Mouse (Mus musculus) cerebellum, adult 2 months (tissue): Measurements from ENCODE around the gene Nxpe4. TPM values are rescaled to one million over a fixed set of nuclear protein-coding genes. Genes with fewer than 3 reads are reported as not detected.

Experiments used
- DNase-seq, 2 experiments: peaks; one replicate each; pipeline ENCODE4 v3.0.0; 2021
- H3K27ac ChIP-seq: fragments of 200-500 bp; 2 replicates; pipeline ENCODE4 v1.5.1; 2012; ENCODE audit warnings: low read length, control low read depth, inconsistent platforms; ENCODE audit not compliant: insufficient read depth
- H3K27me3 ChIP-seq: fragments of 200-500 bp; 2 replicates; pipeline ENCODE4 v1.6.1; 2012; ENCODE audit warnings: inconsistent platforms, mild to moderate bottlenecking, low read length, moderate library complexity; ENCODE audit not compliant: control insufficient read depth, insufficient read depth
- H3K4me1 ChIP-seq: fragments of 200-500 bp; 2 replicates; pipeline ENCODE4 v1.6.1; 2011; ENCODE audit warnings: low read length; ENCODE audit not compliant: control insufficient read depth, insufficient read depth
- H3K4me3 ChIP-seq: fragments of 200-500 bp; replicated peaks from 2 replicates; pipeline ENCODE3; 2011; ENCODE audit warnings: mild to moderate bottlenecking, low read depth, low read length, control low read depth; ENCODE audit not compliant: insufficient read depth
- CTCF ChIP-seq: fragments of 200-500 bp; IDR thresholded peaks from 2 replicates; pipeline ENCODE4 v1.5.1; 2011; ENCODE audit warnings: low read depth, mild to moderate bottlenecking, control low read depth, low read length, moderate library complexity, borderline replicate concordance; ENCODE audit not compliant: insufficient read depth
- POLR2A ChIP-seq: fragments of 200-500 bp; IDR thresholded peaks from 2 replicates; pipeline ENCODE4 v1.6.1; 2011; ENCODE audit warnings: low read length, control low read depth, borderline replicate concordance; ENCODE audit not compliant: insufficient read depth
- WGBS: fragments of 180-500 bp; shearing (Covaris S2); methylation state at CpG from one replicate; pipeline ENCODE4 v1.1.7; 2018; 5-methylcytosine and 5-hydroxymethylcytosine counted together
- polyA plus RNA-seq: library from polyadenylated mRNA; depleted of rRNA; stranded (reverse); fragments of >200 nt; gene quantifications from 2 replicates; pipeline ENCODE4 v1.2.3, GENCODE M21; 2012

Gene Nxpe4
- polyA plus RNA-seq, 1 experiment, result 7.6 TPM

GRCm38 (mm10) chr9:48216091-48217001, 54.5 kb downstream of the Nxpe4 start:
- Histone ChIP-seq H3K4me1 (peaks cover 5% of the 10 kb centered on the region; the same call in 1 of the 2 replicates), H3K27me3 (no peaks in the 10 kb centered on the region), H3K27ac (no peak overlapping the region), H3K4me3 (no peak overlapping the region)
- peak in 1 of 2 experiments; percentile 3 for DNase-seq
- TF ChIP-seq CTCF, result no peak
- no peak for TF ChIP-seq POLR2A
- WGBS, result 71% methylated on average over 13 of the region's 13 CpGs

GRCm38 (mm10) chr9:48230706-48231105, 68.9 kb downstream of the Nxpe4 start:
- Histone ChIP-seq H3K27me3 (no peaks in the 10 kb centered on the region; the same call in 1 of the 2 replicates), H3K4me1 (no peaks in the 10 kb centered on the region), H3K27ac (no peak overlapping the region), H3K4me3 (no peak overlapping the region)
- no peak for TF ChIP-seq POLR2A
- no peak for TF ChIP-seq CTCF
- no peak for DNase-seq
- 29% methylated on average over 3 of the region's 3 CpGs for WGBS

GRCm38 (mm10) chr9:48236455-48236854, 74.6 kb downstream of the Nxpe4 start:
- no peak overlapping the region for H3K27ac ChIP-seq
- no peaks in the 10 kb centered on the region for H3K4me1 ChIP-seq
- TF ChIP-seq POLR2A, result no peak
- TF ChIP-seq CTCF, result no peak
- no peaks in the 10 kb centered on the region for H3K27me3 ChIP-seq
- DNase-seq, result no peak
- WGBS, result 84% methylated on average over 6 of the region's 6 CpGs
- no peak overlapping the region for H3K4me3 ChIP-seq

GRCm38 (mm10) chr9:48238153-48238755, 76.4 kb downstream of the Nxpe4 start:
- no peak for DNase-seq
- WGBS, result 86% methylated on average over 9 of the region's 9 CpGs
- H3K27me3 ChIP-seq, result no peaks in the 10 kb centered on the region
- TF ChIP-seq POLR2A (no peak), CTCF (peak; percentile 59)
- no peaks in the 10 kb centered on the region for H3K4me1 ChIP-seq
- no peak overlapping the region for H3K4me3 ChIP-seq
- H3K27ac ChIP-seq, result no peak overlapping the region

GRCm38 (mm10) chr9:48239461-48239860, 77.6 kb downstream of the Nxpe4 start:
- Histone ChIP-seq H3K4me3 (no peak overlapping the region), H3K4me1 (no peaks in the 10 kb centered on the region), H3K27me3 (no peaks in the 10 kb centered on the region), H3K27ac (no peak overlapping the region)
- DNase-seq, result no peak
- TF ChIP-seq POLR2A (no peak), CTCF (no peak)
- WGBS, result 89% methylated on average over 5 of the region's 5 CpGs

- 82% methylated on average over 5 of the region's 5 CpGs for WGBS
- no peaks in the 10 kb centered on the region for H3K4me1 ChIP-seq
- no peak overlapping the region for H3K27ac ChIP-seq
- no peak for DNase-seq
- TF ChIP-seq POLR2A (no peak), CTCF (no peak)
- no peak overlapping the region for H3K4me3 ChIP-seq
- H3K27me3 ChIP-seq, result no peaks in the 10 kb centered on the region
Measured at GRCm38 (mm10) chr9:48240431-48240830, 78.6 kb downstream of the Nxpe4 start.

GRCm38 (mm10) chr9:48241791-48242190, 80.0 kb downstream of the Nxpe4 start:
- 72% methylated on average over 1 of the region's 1 CpGs for WGBS
- TF ChIP-seq CTCF, result no peak
- DNase-seq, result no peak
- H3K27me3 ChIP-seq, result no peaks in the 10 kb centered on the region
- H3K4me3 ChIP-seq, result no peak overlapping the region
- H3K4me1 ChIP-seq, result no peaks in the 10 kb centered on the region
- H3K27ac ChIP-seq, result no peak overlapping the region

GRCm38 (mm10) chr9:48242756-48243155, 80.9 kb downstream of the Nxpe4 start:
- no peak overlapping the region for H3K27ac ChIP-seq
- H3K4me3 ChIP-seq, result no peak overlapping the region
- H3K27me3 ChIP-seq, result no peaks in the 10 kb centered on the region
- DNase-seq, result no peak
- WGBS, result 34% methylated on average over 2 of the region's 2 CpGs
- no peak for TF ChIP-seq POLR2A
- no peak for TF ChIP-seq CTCF
- no peaks in the 10 kb centered on the region for H3K4me1 ChIP-seq
